Mouse (Mus musculus): ENCODE results near the gene Pex11b.

GRCm38 (mm10) chr3:96639219-96639618 lies 4.0 kb downstream of the Pex11b start:
- no peak for TF ChIP-seq CTCF (IDR thresholded peaks at IDR 0.05; ENCODE audit: borderline replicate concordance, control insufficient read depth, extremely low read depth, insufficient read depth, low read length, poor library complexity)
- TF ChIP-seq POLR2A (IDR thresholded peaks at IDR 0.05; ENCODE audit: control insufficient read depth, extremely low read depth, insufficient read depth, low read length, poor library complexity): no peak

All from thymus, adult 2 months (tissue).